Mouse (Mus musculus) A20 (cell line): Measurements from ENCODE around the gene Prdm10.

Source experiments
- DNase-seq: peaks from one replicate; pipeline ENCODE4 v3.0.0-alpha.2; 2011; ENCODE audit warnings: low read depth, low spot score

The Prdm10 gene

DNA sequence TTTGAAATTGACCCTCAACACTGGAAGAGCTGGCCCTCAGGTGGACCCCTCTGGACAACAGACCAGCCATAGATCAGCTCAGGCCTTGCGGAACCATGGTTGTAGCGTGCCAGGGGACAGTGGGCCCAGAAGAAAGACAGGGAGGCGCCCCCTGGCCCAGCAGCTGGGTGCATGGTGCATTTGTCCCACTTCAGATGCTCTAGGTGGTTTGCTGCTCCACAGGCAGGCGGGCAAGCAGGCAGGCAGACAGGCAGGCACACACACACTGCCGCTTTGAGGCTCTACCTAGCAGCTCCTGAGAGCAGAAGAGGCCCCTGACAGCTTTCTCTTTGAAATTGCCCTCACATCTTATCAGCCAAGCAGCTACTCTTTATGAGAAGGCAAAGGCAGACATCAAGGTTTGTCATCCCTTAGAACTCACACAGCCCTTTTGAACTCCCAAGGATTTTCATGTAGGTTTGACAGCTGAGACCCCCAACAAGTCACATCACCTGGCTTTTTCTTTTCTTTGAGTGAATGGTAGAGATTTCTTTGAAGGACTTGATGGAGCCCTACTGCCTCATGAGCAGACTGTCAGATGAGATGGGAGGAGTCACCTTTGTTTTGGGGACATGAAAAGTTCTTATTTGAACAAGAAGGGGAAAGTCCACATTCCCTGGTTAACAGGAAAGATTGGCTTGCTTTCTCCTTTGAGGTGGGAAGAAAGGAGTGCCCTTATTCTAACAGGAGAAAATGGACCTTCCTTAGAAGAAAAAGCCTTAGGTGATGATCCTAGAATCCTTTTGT is 21.4 kb downstream of the Prdm10 start:
- no peak for DNase-seq

GRCm38 (mm10) chr9:31304358-31304757 is 24.0 kb downstream of the Prdm10 start:
- no peak for DNase-seq

DNA sequence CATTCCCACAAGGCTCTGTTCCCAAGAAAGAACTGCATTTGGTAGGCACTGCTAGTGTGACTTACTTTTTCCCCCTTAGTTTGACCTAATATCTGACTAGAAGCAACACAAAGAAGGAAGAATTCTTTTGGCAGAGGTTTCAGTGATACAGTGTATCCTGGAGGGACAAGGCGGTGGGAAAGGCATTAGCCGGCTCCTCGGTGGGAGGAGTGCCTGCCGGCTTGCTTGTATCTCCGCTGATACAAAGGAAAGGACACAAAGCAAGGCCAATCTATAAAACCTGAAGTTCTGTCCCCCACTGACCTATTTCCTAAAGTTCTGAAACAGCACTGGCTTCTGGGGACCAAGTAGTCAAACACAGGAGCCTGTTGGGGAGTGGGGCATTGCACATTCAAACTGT is 24.8 kb downstream of the Prdm10 start:
- no peak for DNase-seq

GRCm38 (mm10) chr9:31305807-31306206 is 25.5 kb downstream of the Prdm10 start:
- no peak for DNase-seq

DNA sequence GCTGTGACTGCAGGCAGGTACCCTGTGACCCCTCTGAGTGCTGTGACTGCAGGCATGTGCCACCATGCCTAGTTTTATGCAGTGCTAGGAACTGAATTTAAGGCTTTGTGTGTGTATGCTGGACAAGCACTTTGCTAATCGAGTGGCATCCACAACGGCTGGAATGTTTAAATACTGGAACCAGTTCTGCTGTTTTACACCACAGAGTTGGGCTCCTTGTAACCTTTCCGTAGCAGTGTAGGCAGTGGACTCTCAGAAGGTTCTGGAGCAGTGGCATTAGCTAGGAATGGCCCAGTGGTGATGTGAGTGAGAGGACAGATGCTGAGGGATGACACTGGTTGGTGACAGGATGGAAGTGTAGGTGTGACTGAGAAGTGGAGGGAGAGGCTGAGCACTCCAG is 26.9 kb downstream of the Prdm10 start:
- DNase-seq = no peak

GRCm38 (mm10) chr9:31309041-31309440 is 28.7 kb downstream of the Prdm10 start:
- DNase-seq = no peak

- no peak for DNase-seq
Measured at GRCm38 (mm10) chr9:31310662-31311061, 30.3 kb downstream of the Prdm10 start.

- DNase-seq = no peak
Measured at GRCm38 (mm10) chr9:31313876-31314275, 33.5 kb downstream of the Prdm10 start.

DNA sequence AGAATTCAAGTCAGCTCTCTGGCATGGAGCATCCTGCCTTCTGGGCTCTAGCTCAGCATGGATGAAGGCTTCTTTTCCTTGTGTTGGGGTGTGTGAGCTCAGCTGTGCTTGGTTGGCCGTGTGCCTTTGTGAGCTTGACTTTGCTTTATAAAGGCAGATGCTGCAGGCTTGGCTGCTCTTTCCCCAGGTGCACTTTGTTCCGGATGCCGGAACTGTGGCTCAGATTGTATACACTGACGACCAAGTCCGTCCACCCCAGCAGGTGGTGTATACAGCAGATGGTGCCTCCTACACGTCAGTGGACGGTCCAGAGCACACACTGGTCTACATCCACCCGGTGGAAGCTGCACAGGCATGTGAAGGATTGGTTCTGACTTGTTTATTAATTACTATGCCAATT is 35.6 kb downstream of the Prdm10 start:
- no peak for DNase-seq

DNA sequence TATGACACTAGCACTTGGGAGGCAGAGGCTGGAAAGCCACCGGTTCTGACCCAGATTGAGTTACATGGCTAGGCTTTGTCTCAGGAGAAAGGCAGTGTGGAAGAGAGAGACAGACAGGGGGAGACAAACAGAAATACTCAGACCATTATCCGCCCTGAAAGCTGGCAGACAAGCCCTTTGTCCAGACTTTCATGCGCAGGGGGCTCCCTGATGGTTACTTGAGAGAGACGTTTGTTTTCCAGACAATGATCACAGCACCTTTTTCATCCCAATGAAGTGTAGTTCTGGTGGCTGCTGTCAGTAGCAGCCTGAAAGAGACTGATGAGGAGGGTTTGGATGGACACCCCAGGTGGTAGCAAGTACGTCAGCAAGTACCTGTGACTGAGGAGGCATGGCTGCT is 38.6 kb downstream of the Prdm10 start:
- DNase-seq = no peak

DNA sequence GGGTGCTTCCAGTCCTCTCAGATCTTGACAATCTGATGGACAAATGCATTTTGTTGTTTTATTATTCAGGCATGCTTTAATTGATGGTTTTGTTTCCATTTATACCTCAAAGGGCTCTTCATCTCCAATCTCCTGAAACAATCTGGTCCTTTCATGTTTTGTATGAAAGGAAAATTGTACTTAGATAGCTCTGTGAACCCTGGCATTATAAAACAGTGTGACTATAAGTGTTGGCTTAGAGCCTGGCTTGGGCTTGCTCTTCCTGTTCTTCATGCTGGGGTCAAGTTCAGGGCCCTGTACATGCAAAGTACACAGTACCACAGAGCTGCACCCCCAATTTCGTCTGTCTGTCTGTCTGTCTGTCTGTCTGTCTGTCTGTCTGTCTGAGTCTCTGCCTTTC is 40.4 kb downstream of the Prdm10 start:
- DNase-seq = no peak

- no peak for DNase-seq
Measured at GRCm38 (mm10) chr9:31321526-31321925, 41.2 kb downstream of the Prdm10 start.

GRCm38 (mm10) chr9:31322090-31322489 is 41.8 kb downstream of the Prdm10 start:
- no peak for DNase-seq

GRCm38 (mm10) chr9:31330816-31331215 is 50.5 kb downstream of the Prdm10 start:
- no peak for DNase-seq

GRCm38 (mm10) chr9:31331246-31331645 is 50.9 kb downstream of the Prdm10 start:
- DNase-seq = no peak

DNA sequence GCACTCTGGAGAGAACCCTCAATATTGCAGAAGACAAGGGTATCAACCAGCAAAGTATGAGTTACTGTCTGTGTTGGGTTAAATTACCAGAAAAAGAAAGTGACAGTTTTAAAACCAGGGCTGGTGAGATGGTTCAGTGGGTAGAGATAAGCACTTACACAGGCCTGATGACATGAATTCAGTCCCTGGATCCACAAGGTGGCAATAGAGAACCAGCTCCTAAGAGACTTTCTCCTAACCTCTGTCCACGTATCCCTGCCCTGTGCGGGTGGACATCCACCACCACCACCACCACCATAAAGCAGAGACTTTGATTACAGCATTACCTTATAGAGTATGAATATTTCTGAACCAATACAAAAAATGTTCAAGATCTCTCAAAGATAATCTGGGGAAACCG is 51.6 kb downstream of the Prdm10 start:
- peak; percentile 30 for DNase-seq

- no peak for DNase-seq
Measured at GRCm38 (mm10) chr9:31332826-31333225, 52.5 kb downstream of the Prdm10 start.

DNA sequence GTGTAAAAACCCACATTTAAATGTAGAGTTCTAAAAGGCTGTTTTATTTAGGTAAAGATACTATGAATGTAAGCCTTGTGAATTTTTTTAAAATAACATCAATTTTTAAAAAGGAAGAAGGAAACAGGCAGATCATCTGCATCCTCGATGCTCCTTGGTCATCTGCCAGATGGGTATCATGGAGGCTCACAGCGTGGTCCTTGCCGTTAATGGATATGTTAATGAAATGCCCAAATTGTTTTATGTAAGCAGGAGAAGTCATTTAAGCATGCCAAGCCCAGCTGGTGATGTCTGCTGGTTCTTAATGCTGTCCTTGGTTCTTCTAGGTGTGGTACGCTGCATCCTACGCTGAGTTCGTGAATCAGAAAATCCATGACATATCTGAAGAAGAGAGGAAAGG is 54.7 kb downstream of the Prdm10 start:
- no peak for DNase-seq

DNA sequence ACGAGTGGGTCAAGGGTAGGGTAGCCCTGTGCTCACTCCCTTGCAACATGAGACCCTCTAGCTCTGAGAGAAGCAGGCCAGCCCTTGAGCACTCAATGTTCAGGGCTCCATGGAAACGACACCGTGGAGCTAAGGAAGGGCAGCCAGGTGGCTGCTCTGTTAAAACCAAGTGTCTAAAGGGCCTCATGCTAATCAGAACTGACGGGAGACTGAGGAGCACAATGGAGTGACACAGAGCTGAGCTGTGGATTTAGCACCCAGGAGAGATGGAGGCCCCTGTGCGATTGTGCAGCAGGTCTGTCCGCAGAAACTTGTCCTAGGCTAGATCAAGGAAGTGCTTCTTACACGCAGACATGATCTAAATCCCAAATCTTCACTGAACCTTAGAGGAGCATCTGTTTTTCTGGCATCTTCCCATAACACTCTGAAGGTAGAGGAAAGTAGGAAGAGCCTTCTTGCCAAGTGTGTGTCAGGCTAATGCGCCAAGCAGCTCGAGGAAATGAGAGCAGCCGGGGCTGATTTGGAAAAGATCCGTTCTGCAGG is 64.0 kb downstream of the Prdm10 start:
- no peak for DNase-seq

DNA sequence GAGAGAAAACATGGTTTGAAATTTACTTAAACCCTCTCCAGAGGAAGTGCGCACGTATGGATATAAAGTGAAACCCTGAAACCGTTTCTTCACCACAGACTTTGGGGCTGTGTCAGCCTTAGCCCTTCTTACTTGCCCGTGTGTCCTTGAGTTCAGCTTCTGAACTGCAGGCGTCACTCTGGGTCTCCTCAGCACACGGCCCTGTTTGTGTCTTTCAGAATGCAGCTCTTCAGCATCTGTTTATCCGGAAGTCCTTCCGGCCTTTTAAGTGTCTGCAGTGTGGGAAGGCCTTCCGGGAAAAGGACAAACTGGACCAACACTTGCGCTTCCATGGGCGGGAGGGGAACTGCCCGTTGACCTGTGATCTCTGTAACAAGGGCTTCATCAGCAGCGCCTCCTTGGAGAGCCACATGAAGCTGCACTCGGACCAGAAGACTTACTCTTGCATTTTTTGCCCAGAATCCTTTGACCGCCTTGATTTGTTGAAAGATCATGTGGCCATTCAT is 66.3 kb downstream of the Prdm10 start:
- DNase-seq = no peak

- no peak for DNase-seq
Measured at GRCm38 (mm10) chr9:31348458-31348857, 68.1 kb downstream of the Prdm10 start.

DNA sequence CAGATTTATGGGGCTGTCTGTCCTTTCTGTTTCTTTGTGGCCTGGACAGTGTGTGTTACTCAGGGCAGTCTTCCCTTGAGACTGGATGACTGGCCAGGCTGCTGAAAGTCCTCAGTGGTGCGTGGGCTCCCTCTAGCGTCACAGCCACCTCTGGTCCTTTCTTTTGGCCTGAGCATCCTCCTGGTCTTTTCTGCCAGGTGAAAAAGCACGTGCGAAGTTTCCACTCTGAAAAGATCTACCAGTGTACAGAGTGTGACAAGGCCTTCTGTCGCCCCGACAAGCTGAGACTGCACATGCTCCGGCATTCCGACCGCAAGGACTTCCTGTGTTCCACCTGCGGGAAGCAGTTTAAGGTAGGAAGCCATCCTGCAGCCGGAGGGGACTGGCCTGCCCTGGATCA is 68.6 kb downstream of the Prdm10 start:
- peak; percentile 64 for DNase-seq

DNA sequence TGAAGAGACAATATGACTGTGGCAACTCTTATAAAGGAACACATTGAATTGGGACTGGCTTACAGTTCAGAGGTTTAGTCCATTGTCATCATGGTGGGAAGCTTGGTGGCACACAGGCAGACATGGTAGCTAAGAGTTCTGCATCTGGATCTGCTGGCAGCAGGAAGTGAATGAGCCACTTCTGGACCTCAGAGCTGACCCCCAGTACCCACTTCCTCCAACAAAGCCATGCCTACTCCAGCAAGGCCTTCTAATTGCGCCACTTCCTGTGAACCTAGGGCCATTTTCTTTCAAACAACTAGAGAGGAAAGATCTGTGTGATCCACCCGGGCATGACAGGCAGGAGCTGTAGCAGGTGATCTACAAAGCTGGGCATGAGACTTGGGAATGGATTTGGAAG is 72.4 kb downstream of the Prdm10 start:
- DNase-seq = peak; percentile 19
